Comparison of ENCODE assay signal across 8 mouse cellular contexts in genomic region chr13:55473076-55473831, GRCm38 (mm10). TPM values are rescaled to one million over a fixed set of nuclear protein-coding genes. Genes with fewer than 3 reads are reported as not detected.
DNase-seq lines count a peak whose midpoint lies in the region; ATAC-seq and TF ChIP-seq lines count a peak whose summit lies in the region.

No protein-coding gene starts in this region.

- peaks cover 45% of the 10 kb centered on the region for H3K36me3 ChIP-seq in kidney, embryonic 15.5 days
- no peaks in the 10 kb centered on the region for H3K36me3 ChIP-seq in MEL (ENCODE audit: control insufficient read depth in 1 of 2, insufficient read depth in 2 of 2, low read length in 2 of 2)
- peaks cover 51% of the 10 kb centered on the region for H3K36me3 ChIP-seq in forebrain, embryonic 12.5 days (replicated peaks)
- peaks cover 40% of the 10 kb centered on the region for H3K36me3 ChIP-seq in stomach, embryonic 14.5 days (ENCODE audit: control insufficient read depth, insufficient read depth, low read length)

- H3K4me2 ChIP-seq in kidney, embryonic 15.5 days = peak overlapping the region; percentile 100
- H3K4me2 ChIP-seq in forebrain, embryonic 12.5 days = peak overlapping the region; percentile 99
- peak overlapping the region; percentile 100 for H3K4me2 ChIP-seq in stomach, embryonic 14.5 days (replicated peaks; ENCODE audit: low read depth, low read length)

- peak overlapping the region; percentile 57 for H3K9ac ChIP-seq in kidney, embryonic 15.5 days
- peak overlapping the region; percentile 83 for H3K9ac ChIP-seq in MEL (ENCODE audit: control insufficient read depth, low read depth, low read length, poor library complexity, severe bottlenecking)
- H3K9ac ChIP-seq in forebrain, embryonic 12.5 days = peak overlapping the region; percentile 79
- H3K9ac ChIP-seq in stomach, embryonic 14.5 days (replicated peaks; ENCODE audit: low read depth, low read length) = peak overlapping the region; percentile 46

- H3K27me3 ChIP-seq in kidney, embryonic 15.5 days = 0 out of 2 replicates have a peak, but pooled peaks cover 8% of the 10 kb centered on the region
- no peaks in the 10 kb centered on the region for H3K27me3 ChIP-seq in MEL (ENCODE audit: control insufficient read depth in 1 of 2, insufficient read depth in 2 of 2, low read length in 2 of 2)
- no peaks in the 10 kb centered on the region for H3K27me3 ChIP-seq in forebrain, embryonic 12.5 days
- no peaks in the 10 kb centered on the region for H3K27me3 ChIP-seq in stomach, embryonic 14.5 days (ENCODE audit: control insufficient read depth, insufficient read depth, low read length)

- H3K4me1 ChIP-seq in kidney, embryonic 15.5 days = peaks cover 46% of the 10 kb centered on the region
- H3K4me1 ChIP-seq in MEL (ENCODE audit: control insufficient read depth in 1 of 2, insufficient read depth in 2 of 2, low read length in 2 of 2) = peaks cover 0 to 4% of the 10 kb centered on the region in 2 experiments; a peak in 2 of 4 replicates
- H3K4me1 ChIP-seq in forebrain, embryonic 12.5 days = peaks cover 80% of the 10 kb centered on the region
- peaks cover 8% of the 10 kb centered on the region; the same call in 1 of the 2 replicates for H3K4me1 ChIP-seq in stomach, embryonic 14.5 days (ENCODE audit: control insufficient read depth, insufficient read depth, low read length)

- peak; percentile 30 to 71 (median 65); a peak in 5 of 6 replicates for TF ChIP-seq CTCF in MEL (IDR thresholded peaks at IDR 0.05 in 2 of 3, conservative IDR thresholded peaks at IDR 0.05 in 1 of 3; ENCODE audit: control insufficient read depth in 1 of 3, insufficient read depth in 1 of 3, low read depth in 2 of 3, low read length in 3 of 3, poor library complexity in 1 of 3, severe bottlenecking in 1 of 3)

- 0 out of 4 replicates have a peak, but pooled peaks of 1 of the 2 experiments have one; percentile 10 for TF ChIP-seq POLR2A in MEL (IDR thresholded peaks at IDR 0.05; ENCODE audit: control insufficient read depth in 1 of 2, insufficient read depth in 1 of 2, low read depth in 1 of 2, low read length in 2 of 2, poor library complexity in 1 of 2)

- DNase-seq in kidney, adult 18-20 months = no peak
- DNase-seq in MEL (ENCODE audit: low read depth, low spot score) = peak; percentile 76
- DNase-seq in liver = peak; percentile 32
- DNase-seq in spleen, postnatal 10 days (ENCODE audit: low spot score in 2 of 2) = no peak
- DNase-seq in adrenal gland, postnatal 25 days = no peak

- 21% methylated on average over 18 of the region's 18 CpGs for WGBS in kidney, embryonic 15.5 days
- 18% methylated on average over 18 of the region's 18 CpGs for WGBS in forebrain, embryonic 12.5 days
- 27% methylated on average over 18 of the region's 18 CpGs for WGBS in stomach, embryonic 14.5 days

- H3K27ac ChIP-seq in kidney, embryonic 15.5 days = peak overlapping the region; percentile 82
- H3K27ac ChIP-seq in MEL (ENCODE audit: control insufficient read depth, low read depth, low read length) = no peak overlapping the region
- peak overlapping the region; percentile 89 for H3K27ac ChIP-seq in forebrain, embryonic 12.5 days
- H3K27ac ChIP-seq in stomach, embryonic 14.5 days (ENCODE audit: low read length) = peak overlapping the region; percentile 61; the same call in 1 of the 2 replicates

- no peak for ATAC-seq in kidney, embryonic 15.5 days (replicated peaks; ENCODE audit: low FRiP score)
- no peak for ATAC-seq in forebrain, embryonic 12.5 days (ENCODE audit: low FRiP score)
- no peak for ATAC-seq in stomach, embryonic 14.5 days (ENCODE audit: insufficient number of reproducible peaks, insufficient read depth, low FRiP score, low read depth)

- H3K4me3 ChIP-seq in kidney, embryonic 15.5 days (replicated peaks) = peak overlapping the region; percentile 67
- H3K4me3 ChIP-seq in MEL (ENCODE audit: control insufficient read depth in 1 of 2, insufficient read depth in 1 of 2, low read depth in 2 of 2, low read length in 2 of 2) = peak overlapping the region; percentile 58 to 73
- peak overlapping the region; percentile 57 for H3K4me3 ChIP-seq in forebrain, embryonic 12.5 days (replicated peaks)
- peak overlapping the region; percentile 55 for H3K4me3 ChIP-seq in stomach, embryonic 14.5 days (ENCODE audit: low read depth, low read length)

- H3K9me3 ChIP-seq in kidney, embryonic 15.5 days (replicated peaks) = no peaks in the 10 kb centered on the region
- no peaks in the 10 kb centered on the region for H3K9me3 ChIP-seq in MEL (replicated peaks; ENCODE audit: insufficient read depth, low read length)
- H3K9me3 ChIP-seq in forebrain, embryonic 12.5 days = no peaks in the 10 kb centered on the region
- no peaks in the 10 kb centered on the region for H3K9me3 ChIP-seq in stomach, embryonic 14.5 days (ENCODE audit: control insufficient read depth, low read depth, low read length)

- no peak for TF ChIP-seq EP300 in MEL (IDR thresholded peaks at IDR 0.05; ENCODE audit: low read depth in 1 of 2, low read length in 2 of 2)

- peak; percentile 36 for TF ChIP-seq RAD21 in MEL (IDR thresholded peaks at IDR 0.05; ENCODE audit: low read depth, low read length)

- no peaks in the 10 kb centered on the region; the same call in 1 of the 2 replicates for H3K79me2 ChIP-seq in MEL (ENCODE audit: control insufficient read depth, insufficient read depth, low read length, poor library complexity)

TF ChIP-seq in MEL, 35 proteins besides CTCF, POLR2A, EP300 and RAD21 (continues in another document):
- TF ChIP-seq JUND (IDR thresholded peaks at IDR 0.05; ENCODE audit: low read depth, low read length) (no peak), ZC3H11A (IDR thresholded peaks at IDR 0.05; ENCODE audit: low read depth, low read length) (peak; percentile 20; the same call in 1 of the 2 replicates), MAFK (IDR thresholded peaks at IDR 0.05; ENCODE audit: borderline replicate concordance, low read depth, low read length) (no peak), SMC3 (IDR thresholded peaks at IDR 0.05; ENCODE audit: low read depth, low read length) (peak; percentile 51), ETS1 (IDR thresholded peaks at IDR 0.05; ENCODE audit: low read depth, low read length) (no peak), TCF12 (IDR thresholded peaks at IDR 0.05; ENCODE audit: low read depth, low read length) (no peak), MXI1 (IDR thresholded peaks at IDR 0.05; ENCODE audit: low read depth, low read length) (no peak; the same call in 1 of the 2 replicates), POLR2AphosphoS5 (IDR thresholded peaks at IDR 0.05; ENCODE audit: borderline replicate concordance, low read depth, low read length) (no peak), CHD1 (IDR thresholded peaks at IDR 0.05; ENCODE audit: low read depth, low read length) (no peak), GATA1 (IDR thresholded peaks at IDR 0.05; ENCODE audit: low read depth, low read length) (no peak), KAT2A (conservative IDR thresholded peaks at IDR 0.05; ENCODE audit: low read depth, low read length) (no peak)

RNA-seq across cellular contexts. Expression of gene Prr7, which starts 9.2 kb away (rescaled TPM):
- polyA plus RNA-seq in kidney, embryonic 15.5 days (2015; fragmentation: Nextera tagmentation; extraction: Ambion mirVana) = 0.70 and 0.75 TPM in 2 replicates
- 2.4 and 2.7 TPM in 2 replicates for total RNA-seq in MEL (2012; rRNA removed)
- polyA plus RNA-seq in MEL (2012; ENCODE audit: insufficient read depth in 1 of 2, insufficient read length in 2 of 2, low read depth in 1 of 2, low replicate concordance in 2 of 2, missing spikeins in 1 of 2) = 1 to 10 TPM in 1 of 2 experiments, not detected in 1; 8.7 TPM
- 1.7 and 2.7 TPM in 2 replicates for polyA plus RNA-seq in forebrain, embryonic 12.5 days (2016; fragmentation: Nextera tagmentation; extraction: Ambion mirVana)
- polyA plus RNA-seq in stomach, embryonic 14.5 days (2014; fragmentation: Nextera tagmentation; extraction: Ambion mirVana) = 0.87 and 1.4 TPM in 2 replicates
- 3.8 and 3.9 TPM in 2 replicates for total RNA-seq in adrenal gland, postnatal 25 days (2021)

RNA-seq across cellular contexts. Expression of gene Dbn1, which starts 14.7 kb away (rescaled TPM):
- polyA plus RNA-seq in kidney, embryonic 15.5 days (2015; fragmentation: Nextera tagmentation; extraction: Ambion mirVana) = 168 and 193 TPM in 2 replicates
- 0.04 and 0.10 TPM in 2 replicates for total RNA-seq in MEL (2012; rRNA removed)
- polyA plus RNA-seq in MEL (2012; ENCODE audit: insufficient read depth in 1 of 2, insufficient read length in 2 of 2, low read depth in 1 of 2, low replicate concordance in 2 of 2, missing spikeins in 1 of 2) = under 1 TPM in 1 of 2 experiments, not detected in 1; 0.53 TPM
- 591 and 654 TPM in 2 replicates for polyA plus RNA-seq in forebrain, embryonic 12.5 days (2016; fragmentation: Nextera tagmentation; extraction: Ambion mirVana)
- 118 and 120 TPM in 2 replicates for polyA plus RNA-seq in stomach, embryonic 14.5 days (2014; fragmentation: Nextera tagmentation; extraction: Ambion mirVana)
- 14.6 and 19.1 TPM in 2 replicates for total RNA-seq in adrenal gland, postnatal 25 days (2021)

RNA-seq across cellular contexts. Expression of gene Grk6, which starts 28.4 kb away (rescaled TPM):
- 41.6 and 45.9 TPM in 2 replicates for polyA plus RNA-seq in kidney, embryonic 15.5 days (2015; fragmentation: Nextera tagmentation; extraction: Ambion mirVana)
- 75.9 and 83.2 TPM in 2 replicates for total RNA-seq in MEL (2012; rRNA removed)
- polyA plus RNA-seq in MEL (2012; ENCODE audit: insufficient read depth in 1 of 2, insufficient read length in 2 of 2, low read depth in 1 of 2, low replicate concordance in 2 of 2, missing spikeins in 1 of 2) = 10 to 100 TPM in 1 of 2 experiments, not detected in 1; 96.7 TPM
- 54.2 and 58.1 TPM in 2 replicates for polyA plus RNA-seq in forebrain, embryonic 12.5 days (2016; fragmentation: Nextera tagmentation; extraction: Ambion mirVana)
- polyA plus RNA-seq in stomach, embryonic 14.5 days (2014; fragmentation: Nextera tagmentation; extraction: Ambion mirVana) = 35.5 and 36.9 TPM in 2 replicates
- total RNA-seq in adrenal gland, postnatal 25 days (2021) = 47.9 and 62.1 TPM in 2 replicates

RNA-seq across cellular contexts. Expression of gene Pdlim7, which starts 40.2 kb away (rescaled TPM):
- polyA plus RNA-seq in kidney, embryonic 15.5 days (2015; fragmentation: Nextera tagmentation; extraction: Ambion mirVana) = 141 and 169 TPM in 2 replicates
- total RNA-seq in MEL (2012; rRNA removed) = 12.3 and 15.7 TPM in 2 replicates
- polyA plus RNA-seq in MEL (2012; ENCODE audit: insufficient read depth in 1 of 2, insufficient read length in 2 of 2, low read depth in 1 of 2, low replicate concordance in 2 of 2, missing spikeins in 1 of 2) = 10 to 100 TPM in 1 of 2 experiments, not detected in 1; 40.6 TPM
- polyA plus RNA-seq in forebrain, embryonic 12.5 days (2016; fragmentation: Nextera tagmentation; extraction: Ambion mirVana) = 139 and 147 TPM in 2 replicates
- 257 and 270 TPM in 2 replicates for polyA plus RNA-seq in stomach, embryonic 14.5 days (2014; fragmentation: Nextera tagmentation; extraction: Ambion mirVana)
- total RNA-seq in adrenal gland, postnatal 25 days (2021) = 17.6 and 18.7 TPM in 2 replicates

RNA-seq across cellular contexts. Expression of gene F12, which starts 46.7 kb away (rescaled TPM):
- polyA plus RNA-seq in kidney, embryonic 15.5 days (2015; fragmentation: Nextera tagmentation; extraction: Ambion mirVana) = 0.59 and 2.1 TPM in 2 replicates
- total RNA-seq in MEL (2012; rRNA removed) = not detected in 2 replicates
- not detected for polyA plus RNA-seq in MEL (2012; ENCODE audit: insufficient read depth in 1 of 2, insufficient read length in 2 of 2, low read depth in 1 of 2, low replicate concordance in 2 of 2, missing spikeins in 1 of 2)
- not detected in 2 replicates for polyA plus RNA-seq in forebrain, embryonic 12.5 days (2016; fragmentation: Nextera tagmentation; extraction: Ambion mirVana)
- not detected in 2 replicates for polyA plus RNA-seq in stomach, embryonic 14.5 days (2014; fragmentation: Nextera tagmentation; extraction: Ambion mirVana)
- total RNA-seq in adrenal gland, postnatal 25 days (2021) = 0.15 and 3.3 TPM in 2 replicates

Comparison
In these comparisons a context has a peak if more than half of its experiments do, and no peak if none do; other contexts are left out.
1. DNase-seq: peak in MEL (single experiment) and liver (single experiment); none in kidney, adult 18-20 months (single experiment), spleen, postnatal 10 days (0 of 2) and adrenal gland, postnatal 25 days (single experiment).
2. RNA of gene Dbn1, which starts 14.7 kb away (polyA plus RNA-seq): 591 to 654 TPM in forebrain, embryonic 12.5 days, 168 to 193 TPM in kidney, embryonic 15.5 days and 118 to 120 TPM in stomach, embryonic 14.5 days; 0.53 TPM in MEL; every median in the first group is over 10 times any median in the second.
3. Peak in every context shown above with its lines, with median percentiles within 50 percentile points of each other: H3K4me2 ChIP-seq, H3K4me3 ChIP-seq and H3K9ac ChIP-seq.